Mouse (Mus musculus) A20 (cell line): ENCODE results near the gene Itch.

Experiments
- DNase-seq: peaks from one replicate; pipeline ENCODE4 v3.0.0-alpha.2; 2011; ENCODE audit warnings: low read depth, low spot score

Itch gene

DNA sequence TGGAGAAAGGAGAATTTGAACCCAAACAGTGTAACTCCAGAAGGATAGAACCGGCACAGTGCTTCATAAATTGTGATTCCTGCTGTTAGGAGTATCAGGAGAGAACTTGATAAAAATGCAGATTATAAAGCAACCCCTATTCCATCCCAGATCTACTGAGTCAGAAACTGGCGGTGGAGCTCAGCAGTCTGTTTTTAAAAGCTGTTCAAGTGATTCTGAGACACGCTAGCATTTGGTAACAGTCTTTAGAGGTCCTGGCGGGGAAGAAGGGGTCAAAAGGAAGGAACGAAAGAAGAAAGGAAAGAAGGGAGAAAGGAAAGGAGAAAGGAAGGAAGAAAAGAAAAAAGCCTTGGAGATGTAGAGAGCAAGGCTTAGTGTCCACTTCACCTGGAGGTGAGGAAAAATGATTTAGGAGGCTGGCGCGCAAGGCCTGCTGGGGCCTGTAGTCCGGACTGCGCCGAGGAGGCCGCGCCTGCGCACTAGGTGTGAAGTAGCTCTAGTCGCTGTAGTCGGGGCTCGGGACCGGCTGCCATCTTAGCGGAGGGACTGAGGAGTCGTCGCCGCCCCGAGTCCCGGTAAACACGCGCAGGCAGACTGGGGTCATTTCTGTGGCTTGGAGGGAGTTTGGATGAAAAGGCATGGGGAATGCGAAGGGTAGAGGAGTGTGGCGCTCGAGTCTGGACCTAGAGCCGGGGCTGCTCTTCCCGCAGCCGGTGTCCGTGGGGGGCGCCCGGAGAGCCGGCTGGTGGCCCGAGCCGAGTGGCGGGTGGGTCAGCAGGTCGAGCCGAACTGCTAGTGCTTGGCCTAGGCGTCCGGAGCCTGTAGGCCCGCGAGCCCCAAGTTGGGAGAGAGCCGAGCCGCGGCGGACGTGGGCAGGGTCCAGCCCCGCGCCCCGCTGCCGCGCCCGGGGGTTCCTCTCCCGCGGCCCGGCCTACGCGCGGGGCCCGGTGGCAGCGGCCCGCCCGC lies at the start of gene Itch:
Gene Itch (plus strand): TSS at position 499 of the 966 bp plus-strand sequence.
- DNase-seq = peak; percentile 94

DNA sequence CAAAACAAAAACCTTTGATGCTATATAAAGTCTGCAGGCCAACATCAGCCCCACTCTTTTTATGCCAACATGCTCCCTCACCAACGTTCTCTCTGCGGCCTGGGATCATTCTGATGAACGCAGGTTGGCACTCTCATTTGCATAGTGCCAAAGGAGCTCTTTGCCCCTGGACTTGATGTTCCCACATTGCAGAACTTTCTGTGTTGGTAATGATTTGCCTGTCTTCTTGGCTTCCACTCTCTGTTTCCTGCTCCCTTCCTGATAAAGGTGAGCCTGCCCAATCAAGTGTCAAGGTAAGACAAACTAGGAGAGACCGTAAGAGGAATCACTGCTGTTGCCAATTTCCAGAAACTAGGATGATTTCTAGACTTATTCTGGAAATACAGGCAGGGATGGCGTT lies 48.8 kb upstream of the Itch start:
- DNase-seq = no peak

DNA sequence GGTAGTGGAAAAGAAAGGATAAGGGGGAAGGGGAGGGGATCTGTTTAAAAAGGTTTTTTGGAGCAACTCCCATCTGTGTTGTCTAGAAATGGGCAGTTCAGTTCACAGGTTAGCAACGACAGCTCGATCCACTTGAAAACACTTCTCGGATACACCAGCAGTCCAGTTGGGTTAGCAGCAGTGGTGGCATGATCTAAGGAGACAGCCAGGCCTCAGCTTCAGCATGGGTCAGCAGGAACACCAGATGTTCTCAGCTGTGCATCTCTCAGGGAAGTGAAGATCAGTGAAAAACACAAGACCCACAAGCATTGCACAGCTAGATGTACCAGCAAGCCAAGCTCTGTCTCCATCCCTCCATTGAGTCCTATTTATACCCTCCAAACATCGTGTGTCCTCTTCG lies 47.0 kb upstream of the Itch start:
- DNase-seq = no peak

DNA sequence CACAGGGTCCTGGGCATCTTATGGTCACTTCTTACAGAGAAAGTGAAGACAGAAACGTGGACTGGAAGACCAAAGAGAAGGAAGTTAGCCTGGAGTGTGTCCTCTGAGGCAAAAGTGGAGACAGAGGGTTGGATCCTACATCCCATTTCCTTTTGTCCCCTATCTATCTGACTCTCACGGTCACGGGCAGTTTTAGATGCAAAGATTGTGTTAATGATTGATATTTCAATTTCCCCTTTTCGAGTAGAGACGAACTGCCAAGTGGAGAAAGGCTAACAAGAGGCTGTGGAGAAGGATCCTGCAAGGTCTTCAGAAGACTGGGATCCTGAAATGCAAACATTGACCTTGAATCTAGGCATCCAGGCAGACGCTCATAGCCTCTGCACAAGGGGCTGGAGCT lies 45.0 kb upstream of the Itch start:
- DNase-seq = no peak

DNA sequence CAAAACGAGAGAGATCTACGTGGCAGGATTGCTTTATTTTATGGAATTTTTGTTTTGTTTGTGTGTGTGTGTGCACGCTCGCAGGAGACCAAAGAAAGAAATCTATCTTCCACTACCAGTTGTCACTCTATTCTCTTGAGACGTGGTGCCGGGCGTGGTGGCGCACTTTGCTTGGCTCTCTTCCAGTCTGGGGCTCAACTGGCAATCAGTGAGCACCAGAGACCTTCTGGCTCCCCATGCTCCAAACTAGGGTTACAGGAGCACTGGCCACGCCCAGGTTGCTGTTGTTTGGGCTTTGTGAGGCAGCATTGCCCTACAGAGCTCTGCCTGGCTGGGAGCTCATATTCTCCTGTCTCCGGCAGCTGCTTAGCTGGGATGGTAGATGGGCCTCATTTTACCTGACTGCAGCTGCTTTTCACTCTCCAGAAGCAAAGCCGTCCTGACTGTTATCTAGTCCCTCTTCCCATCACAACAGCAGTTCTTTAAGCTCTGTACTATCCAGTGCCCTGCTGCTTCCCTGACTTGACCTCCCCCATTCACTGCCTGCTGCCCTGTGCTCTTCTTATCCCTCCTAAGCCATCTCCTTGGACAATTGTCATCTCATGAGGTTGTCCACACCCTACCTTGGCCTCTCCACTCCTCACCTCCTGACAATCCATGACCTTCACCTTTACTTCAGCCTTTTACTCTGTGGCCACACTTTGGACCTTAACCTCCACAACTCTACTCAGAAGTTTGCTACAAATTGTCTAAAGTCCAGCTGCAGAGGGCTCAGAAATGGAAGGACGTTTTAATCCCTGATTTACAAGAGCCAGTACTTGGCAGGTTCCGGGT lies 42.2 kb upstream of the Itch start:
- DNase-seq = no peak

DNA sequence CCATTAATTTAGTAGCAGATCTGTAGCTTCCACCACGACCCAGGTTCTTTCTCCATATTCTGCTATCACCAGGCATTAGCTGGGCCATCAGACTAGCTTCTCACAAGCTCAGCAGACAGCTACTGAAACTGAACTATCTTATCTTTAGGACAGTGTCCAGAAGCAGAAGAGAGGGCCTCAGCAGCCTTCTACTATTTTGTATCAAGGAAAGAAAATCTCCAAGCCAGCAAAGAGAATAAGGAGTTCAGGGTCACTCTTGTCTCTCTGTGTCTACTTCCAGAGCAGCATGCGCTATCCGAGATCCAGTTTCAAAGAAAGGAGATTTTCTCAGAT lies 41.6 kb upstream of the Itch start:
- no peak for DNase-seq

DNA sequence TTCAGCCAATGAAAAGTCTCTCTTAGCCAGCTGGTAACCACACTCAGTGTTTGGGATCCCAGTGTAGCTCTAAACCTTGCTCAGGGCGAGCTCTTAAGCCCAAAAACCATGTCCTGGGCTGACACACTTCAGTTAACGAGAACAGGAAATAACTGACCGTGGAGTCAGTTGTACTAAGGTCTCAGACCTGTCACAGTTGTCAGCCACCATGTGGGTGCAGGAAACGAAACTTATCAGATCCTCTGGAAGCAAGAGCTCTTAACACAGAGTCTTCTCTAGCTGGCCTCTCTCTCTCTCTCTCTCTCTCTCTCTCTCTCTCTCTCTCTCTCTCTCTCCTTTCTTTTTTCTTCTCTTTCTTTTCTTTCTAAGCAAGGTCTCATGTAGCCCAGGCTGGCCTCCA lies 39.9 kb upstream of the Itch start:
- DNase-seq = peak; percentile 61

DNA sequence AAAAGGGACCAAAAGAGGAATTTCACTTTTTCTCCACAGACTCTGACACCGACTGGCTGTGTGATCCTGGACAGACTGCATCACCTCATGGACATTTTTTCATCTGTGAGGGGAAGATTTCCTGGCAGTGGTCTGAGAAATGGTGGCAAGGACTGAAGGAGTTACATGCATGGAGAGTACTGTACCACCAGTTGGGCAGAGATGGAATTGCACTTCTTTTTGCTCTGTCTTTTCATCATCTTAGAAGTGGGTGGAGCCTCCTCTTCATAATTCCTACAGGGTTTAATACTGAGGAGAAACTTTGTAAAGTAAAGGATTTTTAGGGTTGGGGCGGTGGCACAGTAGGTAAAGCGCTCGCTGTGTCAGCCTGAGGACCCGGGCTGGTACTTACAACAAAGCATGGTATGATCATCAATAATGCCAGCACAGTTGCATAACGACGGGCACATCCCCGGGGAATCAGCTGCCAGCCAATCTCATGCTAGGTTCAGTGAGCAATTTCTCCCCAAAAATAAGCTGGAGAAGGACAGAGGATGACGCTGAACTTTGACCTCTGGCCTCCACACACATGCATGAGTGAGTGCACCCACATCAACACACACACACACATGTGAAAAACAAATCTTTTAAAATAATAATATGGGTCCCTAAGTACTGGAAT lies 34.5 kb upstream of the Itch start:
- peak; percentile 43 for DNase-seq

DNA sequence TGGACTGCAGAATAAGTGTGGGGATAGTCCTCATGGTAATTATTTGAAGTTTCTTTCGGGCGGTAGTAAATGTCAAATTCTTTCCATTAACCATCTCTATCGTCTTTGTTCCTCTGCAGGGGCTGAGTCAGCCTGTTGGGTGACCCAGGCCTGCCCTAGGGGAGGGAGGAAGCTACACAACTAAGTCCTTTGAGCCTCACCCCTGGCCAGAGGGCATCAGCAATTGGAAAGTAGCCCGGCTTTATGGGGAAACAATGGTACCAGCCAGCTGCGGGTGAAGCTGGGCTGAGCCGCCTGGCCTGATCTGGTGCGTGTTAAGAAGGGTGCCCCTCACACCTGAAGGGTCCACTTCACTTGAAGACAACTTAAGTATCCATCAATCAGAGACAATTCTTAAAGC lies 33.9 kb upstream of the Itch start:
- no peak for DNase-seq

DNA sequence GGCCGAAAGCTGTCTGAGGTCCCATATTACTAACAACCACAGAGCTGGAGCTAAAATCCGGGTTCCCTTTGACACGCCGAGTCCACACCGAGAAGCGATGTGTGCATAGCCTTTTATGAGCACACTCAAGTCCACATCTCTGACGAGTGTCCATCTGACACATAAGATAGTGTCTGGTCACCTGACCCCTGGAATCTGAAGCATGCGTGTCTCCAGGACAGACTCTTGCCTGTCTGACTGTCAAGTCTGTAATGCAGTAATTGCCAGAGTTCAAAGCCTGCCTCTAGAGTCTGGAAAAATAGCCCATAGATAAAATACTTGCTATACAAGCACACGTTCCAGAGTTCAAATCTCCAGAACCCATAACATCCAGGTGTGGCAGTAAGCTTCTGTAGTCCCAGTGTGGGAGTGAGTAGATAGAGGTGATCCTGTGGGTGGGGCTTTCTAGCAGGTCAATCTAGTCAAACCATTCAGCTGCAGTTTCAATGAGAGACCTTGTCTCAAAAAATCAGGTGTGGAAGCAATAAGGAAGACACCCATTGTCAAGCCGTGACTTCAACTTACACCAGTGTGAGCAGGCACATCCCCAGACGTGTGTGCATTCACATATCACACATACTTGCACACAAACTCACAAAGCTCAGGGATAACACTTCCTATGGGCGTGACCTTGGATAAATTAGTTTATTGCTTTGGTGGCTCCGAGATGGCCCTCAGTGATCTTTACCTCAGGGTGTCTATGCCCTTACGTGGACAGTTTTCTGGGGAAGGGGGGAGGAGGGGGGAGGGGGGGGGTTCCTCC lies 33.1 kb upstream of the Itch start:
- DNase-seq = no peak

DNA sequence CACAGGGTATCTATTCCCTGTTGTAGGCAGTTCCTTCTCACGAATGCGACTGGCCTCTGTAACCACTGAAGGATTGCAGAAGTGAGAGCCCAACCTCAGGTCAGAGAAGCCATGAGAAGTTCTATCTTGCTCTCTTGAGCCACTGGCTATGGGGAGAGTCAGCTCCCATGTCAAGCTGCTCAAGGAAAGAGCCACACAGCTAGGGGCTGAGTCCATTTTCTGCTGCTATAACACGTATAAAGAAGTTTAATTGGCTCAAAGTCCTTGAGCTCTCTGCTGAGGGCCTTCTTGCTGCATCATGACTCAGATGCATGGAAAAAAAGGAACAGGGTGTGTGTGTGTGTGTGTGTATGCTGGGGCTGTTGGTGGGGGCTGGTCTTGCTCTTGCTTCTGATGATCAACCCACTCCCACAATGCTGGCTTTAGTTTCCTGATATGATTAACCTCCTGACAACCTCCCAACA lies 32.5 kb upstream of the Itch start:
- DNase-seq = peak; percentile 28

DNA sequence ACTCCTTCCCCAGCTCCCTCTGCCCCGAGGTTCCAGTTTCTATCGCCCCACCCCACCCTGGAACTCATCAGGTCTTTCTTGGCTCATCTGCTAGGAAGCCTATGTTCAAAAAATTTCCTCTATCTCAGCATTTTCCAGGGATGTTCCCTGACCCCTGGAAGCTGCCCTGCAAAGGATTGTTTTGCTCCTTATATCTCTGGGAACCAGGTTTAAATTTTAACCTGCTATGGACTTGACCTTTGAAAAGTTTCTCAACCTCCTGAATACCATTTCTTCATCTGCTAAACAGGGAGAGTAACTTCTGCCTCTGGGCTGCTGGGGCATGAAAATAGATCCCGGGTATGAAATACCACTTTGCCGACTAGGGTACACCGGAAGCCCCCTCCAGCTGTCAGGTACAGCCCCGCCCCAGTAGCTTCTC lies 31.5 kb upstream of the Itch start:
- DNase-seq = no peak

DNA sequence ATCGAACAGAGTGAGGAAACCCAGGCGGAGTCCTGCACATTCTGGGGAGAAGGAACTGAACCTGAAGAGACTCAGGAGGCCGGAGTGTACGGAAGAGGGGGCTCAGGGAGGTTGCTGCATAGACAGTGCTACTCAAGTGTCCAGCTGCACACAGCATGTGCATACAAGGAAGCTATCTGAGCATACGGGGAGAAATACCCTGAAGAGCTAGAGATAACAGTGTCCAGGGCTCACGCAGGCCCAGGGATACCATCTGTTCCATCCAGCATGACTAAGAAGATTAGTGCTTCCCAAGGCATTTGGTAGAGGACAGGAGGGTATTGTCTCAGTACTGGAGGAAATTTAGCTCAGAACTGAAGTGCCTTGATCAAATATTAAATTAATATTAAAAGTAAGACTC lies 29.7 kb upstream of the Itch start:
- DNase-seq = no peak

DNA sequence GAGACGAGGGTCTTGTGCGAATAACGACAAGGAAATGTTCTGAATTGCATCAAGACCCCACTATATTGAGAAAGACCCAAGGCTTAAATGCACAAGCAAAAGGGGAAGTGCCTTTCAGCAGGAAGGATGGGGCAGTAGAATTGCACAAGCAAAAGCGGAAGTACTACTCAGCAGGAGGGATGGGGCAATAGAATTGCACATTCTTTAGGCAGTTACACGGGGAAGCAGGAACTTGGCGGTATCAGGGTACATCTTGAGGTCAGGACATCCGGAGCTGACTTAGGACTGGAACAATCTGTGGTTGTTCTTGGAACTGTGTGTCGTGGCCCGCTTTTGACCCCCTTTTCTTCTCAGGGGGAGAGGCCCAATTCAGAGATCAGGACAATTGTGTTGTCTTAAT lies 26.0 kb upstream of the Itch start:
- DNase-seq = peak; percentile 56

DNA sequence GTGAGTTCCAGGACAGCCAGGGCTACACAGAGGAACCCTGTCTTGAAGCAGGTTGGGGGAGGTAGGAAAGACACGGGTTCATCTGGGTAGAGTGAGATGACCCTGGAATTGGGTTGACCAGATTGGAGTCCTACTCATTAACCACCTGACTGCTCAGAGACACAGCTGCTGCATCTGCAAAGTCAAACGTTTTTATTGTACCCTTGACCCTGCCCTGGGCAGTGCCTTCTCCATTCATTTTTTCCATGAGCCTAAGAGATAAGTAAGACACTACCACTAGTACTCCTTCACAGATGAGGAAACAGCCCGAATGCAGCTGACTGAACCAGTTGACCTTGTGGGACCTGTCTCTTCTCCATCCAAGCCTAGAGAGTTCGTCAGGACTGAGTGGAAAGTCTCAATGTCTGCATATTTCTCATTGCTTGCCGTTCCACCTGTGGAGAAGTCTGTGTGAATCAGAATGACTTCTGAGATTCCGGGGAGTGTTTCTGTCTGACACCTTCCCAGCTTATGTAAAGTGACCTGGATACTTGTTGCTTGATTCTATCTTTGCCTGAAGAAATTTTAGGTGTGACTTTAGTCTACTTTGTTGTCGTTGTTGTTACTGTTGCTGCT lies 18.0 kb upstream of the Itch start:
- no peak for DNase-seq

DNA sequence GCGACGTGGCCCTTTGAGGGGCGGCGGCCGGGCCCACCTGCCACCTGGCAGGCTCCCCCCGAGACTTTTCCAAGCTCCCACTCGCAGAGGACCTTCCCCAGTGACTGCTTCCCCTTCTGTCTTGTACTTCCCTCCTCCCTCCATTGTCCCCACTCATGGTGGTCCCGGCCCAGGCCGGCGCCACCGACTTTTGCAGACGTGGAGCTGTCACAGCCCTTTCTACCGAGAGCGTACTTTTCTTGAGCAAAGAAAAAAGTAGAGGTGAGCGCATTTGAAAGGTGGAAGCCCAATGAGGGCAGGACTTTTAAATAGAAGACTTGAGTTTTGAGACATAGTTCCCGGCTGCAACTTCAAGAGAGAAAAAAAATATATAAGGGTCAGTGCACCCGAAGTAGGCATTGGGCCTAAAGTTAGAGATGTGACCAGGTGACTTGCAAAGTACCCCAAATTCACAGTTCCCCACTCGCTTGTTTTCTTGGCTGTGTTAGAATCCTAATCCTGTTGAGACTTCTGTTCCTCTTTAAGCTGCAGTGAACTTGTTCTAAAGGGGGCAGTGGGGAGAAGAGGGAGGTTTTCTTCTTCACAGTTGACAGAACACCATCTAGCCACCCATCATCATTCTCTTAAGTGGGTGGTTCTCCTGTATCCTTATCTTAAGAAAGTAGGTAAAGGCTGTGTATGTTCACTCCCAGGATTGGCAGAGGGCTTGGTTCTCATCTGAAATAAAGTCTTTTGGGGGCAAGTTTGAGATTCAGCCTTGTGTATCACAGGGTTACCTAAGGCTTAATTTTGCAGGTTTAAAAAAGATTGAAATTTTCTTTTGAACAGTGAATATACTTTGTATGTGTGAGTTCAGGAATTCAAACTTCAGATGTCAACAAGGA lies 910 bp downstream of the Itch start:
- DNase-seq = peak; percentile 67

DNA sequence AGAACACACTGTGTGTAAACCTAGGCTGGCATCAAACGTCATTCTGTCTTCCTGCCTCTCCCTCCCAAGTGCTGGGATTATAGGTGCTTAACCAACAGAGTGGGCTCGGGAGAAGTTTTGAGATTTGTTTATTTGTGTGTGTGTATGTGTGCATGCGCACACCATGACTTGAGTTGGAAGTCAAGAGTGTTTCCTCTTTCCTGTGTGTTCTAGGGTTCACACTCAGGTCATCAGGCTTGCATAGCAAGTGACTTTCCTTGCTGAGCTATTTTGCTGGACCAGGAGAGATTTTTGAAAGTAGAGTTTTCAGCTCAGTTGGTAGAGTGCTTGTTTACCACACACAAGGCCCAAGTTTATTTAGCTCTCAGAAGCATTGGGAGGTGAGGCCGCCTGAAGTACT lies 1.8 kb downstream of the Itch start:
- peak; percentile 51 for DNase-seq

DNA sequence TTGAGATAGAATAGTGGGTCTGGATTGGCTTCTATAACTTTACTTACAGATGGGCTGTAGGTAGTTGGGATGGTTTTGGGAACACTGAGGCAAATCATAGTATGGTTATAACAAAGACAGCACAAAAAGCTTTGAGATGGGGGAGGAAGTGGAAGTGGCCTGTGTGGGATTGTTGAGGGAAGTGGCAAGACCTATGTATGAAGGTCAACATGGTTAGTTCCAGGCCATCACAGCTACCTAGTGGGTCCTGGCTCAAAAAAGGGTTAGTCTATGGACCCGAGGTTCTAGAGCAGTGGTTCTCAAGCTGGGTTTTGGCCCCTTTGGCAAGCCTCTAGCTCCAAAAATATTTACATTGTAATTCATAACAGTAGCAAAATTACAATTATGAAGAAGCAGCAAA lies 2.2 kb downstream of the Itch start:
- DNase-seq = peak; percentile 43

DNA sequence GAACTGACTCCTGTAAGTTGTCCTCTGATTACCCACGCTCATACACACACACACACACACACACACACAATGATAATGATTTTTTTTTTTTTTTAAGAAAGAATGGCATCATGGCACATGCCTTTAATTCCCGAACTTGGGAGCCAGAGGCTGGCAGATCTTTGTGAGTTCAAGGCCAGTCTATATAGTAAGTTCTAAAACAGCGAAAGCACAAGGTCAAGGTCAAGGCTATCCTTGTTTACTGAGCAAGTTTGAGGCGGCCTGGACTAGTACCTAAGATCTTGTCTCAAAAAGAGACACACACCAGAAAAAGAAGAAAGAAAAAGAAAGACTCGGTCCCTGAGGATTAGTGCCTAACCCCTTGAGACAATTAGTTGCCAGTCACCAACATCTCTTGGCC lies 7.7 kb downstream of the Itch start:
- DNase-seq = no peak

DNA sequence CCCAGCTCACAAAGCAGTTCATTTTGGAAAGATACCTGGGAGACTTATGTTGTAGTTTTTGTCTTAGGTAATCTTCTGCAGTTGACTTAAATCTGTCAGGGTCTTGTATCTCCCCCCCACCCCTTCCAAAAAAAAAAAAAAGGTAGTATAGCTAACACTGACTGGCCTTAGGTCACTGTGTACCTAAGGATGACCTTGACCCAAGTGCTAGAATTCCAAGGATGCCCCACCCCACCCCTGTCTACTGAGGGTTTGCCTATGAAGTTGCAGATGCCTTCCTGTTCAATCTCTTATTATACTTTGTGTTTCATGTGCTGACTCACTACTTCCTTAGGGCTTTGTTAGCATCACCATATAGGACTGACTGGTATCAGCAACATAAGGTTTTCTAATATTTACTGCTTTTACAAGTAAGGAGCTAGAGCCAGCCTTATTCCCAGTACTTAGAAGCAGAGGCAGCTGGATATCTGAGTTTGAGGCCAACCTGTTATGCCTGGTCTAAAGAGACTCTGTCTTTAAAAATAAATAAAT lies 8.8 kb downstream of the Itch start:
- DNase-seq = no peak
